Comparison of ENCODE assay signal across 8 mouse cellular contexts in the genomic region with DNA sequence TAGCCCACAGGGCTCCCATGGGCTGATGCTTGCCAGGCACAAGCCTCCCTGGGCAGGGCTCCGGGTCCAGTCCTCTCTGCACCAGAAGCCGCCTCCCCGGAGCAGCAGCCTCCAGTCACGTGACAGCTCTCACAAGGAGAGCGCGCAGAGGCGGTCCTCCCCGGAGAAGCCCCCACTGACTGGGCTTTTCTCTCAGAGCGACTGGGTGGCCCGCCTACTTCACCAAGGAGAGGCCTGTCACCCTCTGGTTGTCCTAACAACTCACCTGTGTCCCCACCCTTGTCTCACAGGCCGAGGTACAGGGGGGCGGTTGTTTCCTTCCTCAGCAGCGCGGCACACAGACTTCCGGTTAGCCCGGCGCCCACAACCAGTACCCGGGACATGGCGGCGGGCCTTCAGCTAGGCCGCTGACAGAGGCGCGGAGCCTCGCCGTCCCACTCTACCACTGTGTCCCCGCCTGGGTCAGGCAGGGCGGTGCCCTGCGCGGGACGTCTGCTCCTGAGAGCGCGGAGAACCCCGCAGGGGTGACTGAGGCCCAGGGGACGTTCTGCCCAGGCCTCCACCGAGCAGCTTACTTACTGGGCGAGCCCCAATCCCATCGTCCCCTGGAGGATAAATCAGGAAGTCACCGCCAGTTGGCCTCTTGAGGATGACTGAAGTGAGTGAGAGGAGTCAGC. TPM values are rescaled to one million over a fixed set of nuclear protein-coding genes. Genes with fewer than 3 reads are reported as not detected.
A peak's percentile ranks its signal among the peaks of the same experiment; 100 is the strongest.
DNase-seq lines count a peak whose midpoint lies in the region; ATAC-seq and TF ChIP-seq lines count a peak whose summit lies in the region.
"Not testable (repeated sequence)": the region's sequence is repeated elsewhere in the genome, so short reads cannot be mapped to it uniquely, and the experiment has no call there.

No protein-coding gene starts in this region.

- WGBS in liver, postnatal 0 days (ENCODE audit: insufficient replicate concordance) = 4% methylated on average over 9 of the region's 38 CpGs
- 12% methylated on average over 9 of the region's 38 CpGs for WGBS in neural tube, embryonic 14.5 days

- H3K27me3 ChIP-seq in liver, postnatal 0 days (ENCODE audit: insufficient read depth, low read length); neural tube, embryonic 14.5 days (ENCODE audit: control insufficient read depth, insufficient read depth, low read length): not testable (repeated sequence)

- H3K9ac ChIP-seq in ES-E14 (ENCODE audit: insufficient read depth, low read depth, low read length, poor library complexity, severe bottlenecking) = peak overlapping the region; percentile 72; the same call in 1 of the 2 replicates
- H3K9ac ChIP-seq in liver, postnatal 0 days (replicated peaks) = peak overlapping the region; percentile 46
- peak overlapping the region; percentile 51; the same call in 1 of the 2 replicates for H3K9ac ChIP-seq in neural tube, embryonic 14.5 days (replicated peaks; ENCODE audit: low read depth, low read length)

- in situ Hi-C loops in ES-E14 (cut with MboI; ENCODE audit: low sequenced_read_pairs in 2 of 2, unreplicated experiment in 2 of 2) = not testable (repeated sequence)

- not testable (repeated sequence) for TF ChIP-seq EP300 in liver, postnatal 0 days (IDR thresholded peaks at IDR 0.05; ENCODE audit: low read depth)

- DNase-seq in ES-E14 (ENCODE audit: low read depth, low spot score) = peak; percentile 52
- peak; percentile 61 to 64 for DNase-seq in cerebellum, postnatal 10 days
- peak; percentile 4 to 50 for DNase-seq in frontal cortex, adult 2 months (ENCODE audit: extremely low spot score in 1 of 2, low spot score in 1 of 2)
- DNase-seq in layer of hippocampus, adult 2 months (ENCODE audit: low spot score in 2 of 2) = peak; percentile 16 to 44
- peak; percentile 63 for DNase-seq in liver, postnatal 0 days
- peak; percentile 70 for DNase-seq in telencephalon, adult 2 months (ENCODE audit: low read depth, low spot score)

- H3K4me1 ChIP-seq in ES-E14 (ENCODE audit: control insufficient read depth in 2 of 2, insufficient read depth in 2 of 2, low read length in 2 of 2, poor library complexity in 1 of 2); liver, postnatal 0 days (ENCODE audit: insufficient read depth); neural tube, embryonic 14.5 days (ENCODE audit: control insufficient read depth, insufficient read depth, low read length): not testable (repeated sequence)

- ATAC-seq in hematopoietic stem cell, adult 5-6 weeks (replicated peaks in 1 of 2; ENCODE audit: insufficient read depth in 1 of 2, low FRiP score in 2 of 2, low TSS enrichment in 1 of 2, low read depth in 1 of 2, poor library complexity in 2 of 2, severe bottlenecking in 2 of 2) = peak; percentile 85 to 89
- peak; percentile 94 for ATAC-seq in liver, postnatal 0 days
- ATAC-seq in neural tube, embryonic 14.5 days (ENCODE audit: low read depth) = peak; percentile 100

- H3K9me3 ChIP-seq in ES-E14 (ENCODE audit: control insufficient read depth, insufficient read depth, low read depth, low read length); liver, postnatal 0 days (ENCODE audit: low read length); neural tube, embryonic 14.5 days (ENCODE audit: control insufficient read depth, low read length): not testable (repeated sequence)

- not testable (repeated sequence) for TF ChIP-seq CTCF in layer of hippocampus, adult 2 months (conservative IDR thresholded peaks at IDR 0.05); liver, postnatal 0 days (IDR thresholded peaks at IDR 0.05; ENCODE audit: low read depth)

- H3K27ac ChIP-seq in ES-E14 (ENCODE audit: insufficient read depth, low read depth, low read length, poor library complexity, severe bottlenecking); liver, postnatal 0 days (ENCODE audit: low read depth): not testable (repeated sequence)
- peak overlapping the region; percentile 51; the same call in 1 of the 2 replicates for H3K27ac ChIP-seq in layer of hippocampus, adult 2 months
- peak overlapping the region; percentile 16; the same call in 1 of the 2 replicates for H3K27ac ChIP-seq in neural tube, embryonic 14.5 days (ENCODE audit: low read depth, low read length)

- H3K4me3 ChIP-seq in ES-E14 (ENCODE audit: insufficient read depth in 1 of 2, low read depth in 1 of 2, low read length in 2 of 2, poor library complexity in 1 of 2, severe bottlenecking in 1 of 2) = peak overlapping the region; percentile 15 to 46
- H3K4me3 ChIP-seq in layer of hippocampus, adult 2 months = peak overlapping the region; percentile 37
- H3K4me3 ChIP-seq in liver, postnatal 0 days (ENCODE audit: low read depth, low read length) = peak overlapping the region; percentile 44
- peak overlapping the region; percentile 36 for H3K4me3 ChIP-seq in neural tube, embryonic 14.5 days (ENCODE audit: low read depth, low read length)

- H3K36me3 ChIP-seq in ES-E14 (ENCODE audit: control insufficient read depth, insufficient read depth, low read length, poor library complexity, severe bottlenecking); liver, postnatal 0 days (replicated peaks; ENCODE audit: insufficient read depth, low read length); neural tube, embryonic 14.5 days (ENCODE audit: control insufficient read depth, insufficient read depth, low read length): not testable (repeated sequence)

- H3K4me2 ChIP-seq in liver, postnatal 0 days (ENCODE audit: low read depth, low read length) = peak overlapping the region; percentile 65
- H3K4me2 ChIP-seq in neural tube, embryonic 14.5 days (ENCODE audit: low read depth, low read length) = peak overlapping the region; percentile 45

RNA-seq across cellular contexts. Expression of a gene that starts 35.3 kb away (rescaled TPM):
- not detected in 2 replicates for total RNA-seq in ES-E14 (2012; rRNA removed)
- not detected in 2 replicates for polyA plus RNA-seq in frontal cortex, adult 2 months (2012; rRNA removed)
- not detected in 2 replicates for total RNA-seq in hematopoietic stem cell, adult 5-6 weeks (2017)
- total RNA-seq in layer of hippocampus, adult 2 months (2021) = not detected
- not detected in 2 replicates for polyA plus RNA-seq in liver, postnatal 0 days (2015; fragmentation: Nextera tagmentation; extraction: Ambion mirVana)
- polyA plus RNA-seq in neural tube, embryonic 14.5 days (2014; fragmentation: Nextera tagmentation; extraction: Ambion mirVana) = not detected in 2 replicates
